Mouse (Mus musculus) T-cell, adult 2 months (primary cell): Measurements from ENCODE around the gene Gpc6.

ENCODE experiments used
- DNase-seq: peaks from one replicate; pipeline ENCODE4 v3.0.0; 2022; ENCODE audit warnings: low spot score

The Gpc6 gene

GRCm38 (mm10) chr14:117708817-117709216 is 783.7 kb downstream of the Gpc6 start:
- no peak for DNase-seq

- DNase-seq: no peak
Observed at GRCm38 (mm10) chr14:117710463-117710911, 785.4 kb downstream of the Gpc6 start.

GRCm38 (mm10) chr14:117712311-117712710 is 787.2 kb downstream of the Gpc6 start:
- no peak for DNase-seq

GRCm38 (mm10) chr14:117714165-117714564 is 789.0 kb downstream of the Gpc6 start:
- DNase-seq: no peak

GRCm38 (mm10) chr14:117716305-117716704 is 791.2 kb downstream of the Gpc6 start:
- no peak for DNase-seq

GRCm38 (mm10) chr14:117728741-117729140 is 803.6 kb downstream of the Gpc6 start:
- DNase-seq: no peak

GRCm38 (mm10) chr14:117755231-117755630 is 830.1 kb downstream of the Gpc6 start:
- no peak for DNase-seq

- no peak for DNase-seq
Observed at GRCm38 (mm10) chr14:117756505-117756904, 831.4 kb downstream of the Gpc6 start.

- no peak for DNase-seq
Observed at GRCm38 (mm10) chr14:117757790-117758358, 832.8 kb downstream of the Gpc6 start.

GRCm38 (mm10) chr14:117760830-117761517 is 835.9 kb downstream of the Gpc6 start:
- no peak for DNase-seq

- DNase-seq: no peak
Observed at GRCm38 (mm10) chr14:117762934-117763333, 837.8 kb downstream of the Gpc6 start.

GRCm38 (mm10) chr14:117767861-117768260 is 842.7 kb downstream of the Gpc6 start:
- no peak for DNase-seq

GRCm38 (mm10) chr14:117768697-117769096 is 843.6 kb downstream of the Gpc6 start:
- DNase-seq: no peak

- no peak for DNase-seq
Observed at GRCm38 (mm10) chr14:117773373-117773772, 848.3 kb downstream of the Gpc6 start.

- DNase-seq: no peak
Observed at GRCm38 (mm10) chr14:117777866-117778500, 852.9 kb downstream of the Gpc6 start.

- DNase-seq: no peak
Observed at GRCm38 (mm10) chr14:117778538-117779413, 853.7 kb downstream of the Gpc6 start.

GRCm38 (mm10) chr14:117781724-117782123 is 856.6 kb downstream of the Gpc6 start:
- DNase-seq: no peak

GRCm38 (mm10) chr14:117783671-117784262 is 858.7 kb downstream of the Gpc6 start:
- no peak for DNase-seq

- no peak for DNase-seq
Observed at GRCm38 (mm10) chr14:117784960-117785359, 859.8 kb downstream of the Gpc6 start.

GRCm38 (mm10) chr14:117785507-117786085 is 860.5 kb downstream of the Gpc6 start:
- DNase-seq: no peak

GRCm38 (mm10) chr14:117786647-117787046 is 861.5 kb downstream of the Gpc6 start:
- no peak for DNase-seq

- no peak for DNase-seq
Observed at GRCm38 (mm10) chr14:117794874-117795273, 869.8 kb downstream of the Gpc6 start.
